Mouse (Mus musculus): ENCODE data around the gene Pigs.

DNA sequence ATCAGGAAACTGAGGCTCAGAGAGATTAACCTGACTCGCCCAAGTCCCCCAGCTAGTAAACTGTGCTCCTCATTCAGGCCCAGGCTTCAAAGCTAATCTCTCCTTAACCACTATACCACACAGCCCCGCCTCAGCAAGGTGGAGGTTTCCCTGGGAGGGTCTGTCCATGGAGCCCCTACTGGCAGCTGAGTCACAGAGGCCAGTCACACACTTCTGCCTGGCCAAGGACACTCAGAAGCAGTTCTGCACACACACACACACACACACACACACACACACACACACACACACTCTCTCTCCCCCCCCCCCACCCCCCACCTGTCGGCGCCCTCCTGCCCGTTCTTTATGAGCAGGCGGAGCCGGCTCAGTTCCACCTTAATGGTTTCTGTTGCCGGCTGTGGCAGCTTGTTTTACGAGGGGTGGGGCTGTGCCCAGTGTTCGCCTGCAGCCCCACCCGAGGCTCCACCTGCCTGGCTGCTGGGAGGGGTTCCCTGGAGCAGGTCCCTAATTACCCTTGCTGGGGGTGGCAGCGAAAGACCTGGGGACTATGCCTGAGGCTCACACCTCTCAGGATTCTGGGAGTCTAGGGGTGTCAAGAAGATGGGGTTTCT is 49.4 kb downstream of the Pigs start:
- TF ChIP-seq CTCF (IDR thresholded peaks at IDR 0.05; ENCODE audit: low read depth, low read length) (no peak), POLR2A (IDR thresholded peaks at IDR 0.05; ENCODE audit: borderline replicate concordance, low read depth, low read length) (no peak)

Measured in bone marrow macrophage, adult 2 months (primary cell).